Mouse (Mus musculus) G1E (cell line): ENCODE data around the gene Paxx.

ENCODE experiments used
- CTCF ChIP-seq: IDR thresholded peaks from 2 replicates; pipeline ENCODE4 v1.5.1; 2012; ENCODE audit warnings: low read depth, low read length, inconsistent platforms, mixed read lengths
- GATA1 ChIP-seq: IDR thresholded peaks from 2 replicates; pipeline ENCODE4 v1.6.1; 2012; ENCODE audit warnings: borderline replicate concordance, low read length, inconsistent platforms, mixed read lengths
- TAL1 ChIP-seq: conservative IDR thresholded peaks from 2 replicates; pipeline ENCODE4 v1.6.1; 2012; ENCODE audit warnings: low read depth, low read length, inconsistent platforms, mixed read lengths

- TF ChIP-seq CTCF (no peak), TAL1 (no peak), GATA1 (no peak)
These were observed 24.2 kb upstream of the Paxx start for GRCm38 (mm10) chr2:25484901-25485647.
